Mouse (Mus musculus) liver, adult 2 months (tissue): ENCODE results near the gene Grik1. TPM values are rescaled to one million over a fixed set of nuclear protein-coding genes. Genes with fewer than 3 reads are reported as not detected.

Source experiments
- DNase-seq: peaks from one replicate; pipeline ENCODE4 v3.0.0-alpha.2; 2011; ENCODE audit warnings: low read depth, low spot score; ENCODE audit errors: extremely low read depth
- H3K27ac ChIP-seq: fragments of 200-500 bp; replicated peaks from 2 replicates; pipeline ENCODE4 v1.5.1; 2012; ENCODE audit warnings: low read depth, mild to moderate bottlenecking, control low read depth, inconsistent platforms, low read length; ENCODE audit not compliant: insufficient read depth
- H3K27me3 ChIP-seq: fragments of 200-500 bp; 2 replicates; pipeline ENCODE4 v1.6.1; 2012; ENCODE audit warnings: mild to moderate bottlenecking, moderate library complexity, low read length, inconsistent platforms; ENCODE audit not compliant: control insufficient read depth, insufficient read depth
- H3K36me3 ChIP-seq: fragments of 200-500 bp; 2 replicates; pipeline ENCODE4 v1.6.1; 2012; ENCODE audit warnings: low read length, inconsistent platforms; ENCODE audit not compliant: control insufficient read depth, insufficient read depth
- H3K4me1 ChIP-seq: fragments of 200-500 bp; 2 replicates; pipeline ENCODE4 v1.6.1; 2011; ENCODE audit warnings: low read length; ENCODE audit not compliant: control insufficient read depth, insufficient read depth
- H3K4me3 ChIP-seq: fragments of 200-500 bp; 2 replicates; pipeline ENCODE4 v1.5.1; 2011; ENCODE audit warnings: low read depth, mild to moderate bottlenecking, control low read depth, low read length, moderate library complexity; ENCODE audit not compliant: insufficient read depth
- H3K79me2 ChIP-seq: fragments of 200-500 bp; 2 replicates; pipeline ENCODE4 v1.6.1; 2012; ENCODE audit warnings: inconsistent platforms, mild to moderate bottlenecking, low read length, moderate library complexity; ENCODE audit not compliant: control insufficient read depth, insufficient read depth
- H3K9ac ChIP-seq: fragments of 200-500 bp; 2 replicates; pipeline ENCODE4 v1.6.1; 2012; ENCODE audit warnings: low read depth, mild to moderate bottlenecking, control low read depth, inconsistent platforms, low read length
- CTCF ChIP-seq: fragments of 200-500 bp; IDR thresholded peaks from 2 replicates; pipeline ENCODE4 v1.5.1; 2011; ENCODE audit warnings: low read depth, low read length, control low read depth
- POLR2A ChIP-seq: fragments of 200-500 bp; IDR thresholded peaks from 2 replicates; pipeline ENCODE4 v1.6.1; 2011; ENCODE audit warnings: low read length, control low read depth; ENCODE audit not compliant: insufficient read depth; ENCODE audit errors: extremely low read depth
- WGBS: fragments of 180-500 bp; shearing (Covaris S2); methylation state at CpG from one replicate; pipeline ENCODE4 v1.1.7; 2018; 5-methylcytosine and 5-hydroxymethylcytosine counted together
- polyA plus RNA-seq: library from polyadenylated mRNA; depleted of rRNA; stranded (reverse); fragments of >200 nt; gene quantifications from 2 replicates; pipeline ENCODE4 v1.2.3, GENCODE M21; 2012
- total RNA-seq: library from RNA; depleted of rRNA; stranded (reverse); fragments of >200 nt; gene quantifications from 2 replicates; pipeline ENCODE4 v1.2.3, GENCODE M21; 2014

The Grik1 gene
- total and polyA plus RNA-seq, 2 experiments = not detected

DNA sequence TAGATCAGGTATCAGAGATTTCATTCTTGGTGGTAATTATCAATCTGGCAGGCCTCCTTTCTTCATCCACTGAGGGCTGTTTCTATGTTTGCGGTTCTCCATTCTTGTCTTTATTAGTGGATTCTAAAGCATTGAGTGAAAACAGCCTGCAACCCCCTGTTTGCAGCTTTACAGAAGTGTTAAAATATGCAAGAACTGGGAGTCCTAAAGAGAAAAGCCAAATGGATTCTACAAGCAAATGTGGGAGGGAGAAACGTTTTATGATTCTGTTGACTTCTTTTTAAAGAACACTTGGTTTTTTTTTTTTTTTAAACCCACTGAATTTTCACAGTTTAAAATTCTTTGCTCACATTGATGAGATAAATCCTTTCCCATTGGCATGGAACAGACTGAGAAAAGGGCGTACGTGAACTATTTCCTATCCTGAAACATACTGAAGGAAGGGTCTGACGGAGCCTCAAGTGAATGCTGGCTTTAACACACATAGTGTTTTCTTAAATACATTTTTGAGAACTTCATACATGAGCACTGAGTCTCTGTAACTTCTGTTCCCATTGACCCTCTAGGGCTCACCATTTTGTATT lies 195.8 kb downstream of the Grik1 start:
- 63% methylated on average over 5 of the region's 5 CpGs for WGBS
- Histone ChIP-seq H3K27me3 (no peaks in the 10 kb centered on the region), H3K4me1 (no peaks in the 10 kb centered on the region), H3K4me3 (no peak overlapping the region), H3K27ac (no peak overlapping the region), H3K9ac (no peak overlapping the region), H3K36me3 (no peaks in the 10 kb centered on the region), H3K79me2 (no peaks in the 10 kb centered on the region)
- TF ChIP-seq CTCF (no peak), POLR2A (no peak)
- no peak for DNase-seq

DNA sequence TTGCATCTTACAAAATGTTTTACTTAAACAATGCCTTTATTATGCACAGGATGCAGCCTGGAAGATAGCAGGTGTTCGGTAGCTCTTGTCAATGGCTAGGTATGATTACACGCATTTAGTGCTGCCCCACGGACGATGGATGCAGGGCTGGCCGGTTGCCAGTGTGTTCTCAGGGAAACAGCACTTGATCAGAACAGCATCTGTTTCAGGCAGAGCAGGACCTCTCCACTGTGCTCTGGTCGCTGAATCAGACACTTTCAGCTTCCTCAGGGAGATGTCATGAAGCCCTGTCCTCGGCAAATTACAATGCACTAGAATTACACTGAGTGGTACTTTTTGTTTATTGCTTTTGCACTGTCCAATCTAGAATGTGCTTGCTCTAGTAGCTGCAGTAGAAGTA lies 202.8 kb downstream of the Grik1 start:
- 86% methylated on average over 7 of the region's 7 CpGs for WGBS
- Histone ChIP-seq H3K36me3 (no peaks in the 10 kb centered on the region), H3K27ac (no peak overlapping the region), H3K9ac (no peak overlapping the region), H3K4me3 (no peak overlapping the region), H3K79me2 (no peaks in the 10 kb centered on the region), H3K27me3 (no peaks in the 10 kb centered on the region), H3K4me1 (no peaks in the 10 kb centered on the region)
- TF ChIP-seq POLR2A (no peak), CTCF (no peak)
- no peak for DNase-seq

GRCm38 (mm10) chr16:88074716-88075115 lies 215.3 kb downstream of the Grik1 start:
- H3K79me2 ChIP-seq = no peaks in the 10 kb centered on the region
- no peaks in the 10 kb centered on the region for H3K27me3 ChIP-seq
- H3K4me1 ChIP-seq = no peaks in the 10 kb centered on the region
- no peak overlapping the region for H3K4me3 ChIP-seq
- 72% methylated on average over 5 of the region's 5 CpGs for whole genome bisulfite sequencing
- TF ChIP-seq CTCF (no peak), POLR2A (no peak)
- no peaks in the 10 kb centered on the region for H3K36me3 ChIP-seq
- no peak overlapping the region for H3K9ac ChIP-seq
- no peak for DNase-seq
- no peak overlapping the region for H3K27ac ChIP-seq

- no peak for TF ChIP-seq CTCF
- TF ChIP-seq POLR2A = no peak
- no peak overlapping the region for H3K4me3 ChIP-seq
- no peak overlapping the region for H3K9ac ChIP-seq
- H3K4me1 ChIP-seq = no peaks in the 10 kb centered on the region
- H3K36me3 ChIP-seq = no peaks in the 10 kb centered on the region
- no peaks in the 10 kb centered on the region for H3K79me2 ChIP-seq
- 91% methylated on average over 3 of the region's 3 CpGs for WGBS
- no peaks in the 10 kb centered on the region for H3K27me3 ChIP-seq
- H3K27ac ChIP-seq = no peak overlapping the region
- no peak for DNase-seq
These were observed 229.1 kb downstream of the Grik1 start for GRCm38 (mm10) chr16:88060936-88061335.

DNA sequence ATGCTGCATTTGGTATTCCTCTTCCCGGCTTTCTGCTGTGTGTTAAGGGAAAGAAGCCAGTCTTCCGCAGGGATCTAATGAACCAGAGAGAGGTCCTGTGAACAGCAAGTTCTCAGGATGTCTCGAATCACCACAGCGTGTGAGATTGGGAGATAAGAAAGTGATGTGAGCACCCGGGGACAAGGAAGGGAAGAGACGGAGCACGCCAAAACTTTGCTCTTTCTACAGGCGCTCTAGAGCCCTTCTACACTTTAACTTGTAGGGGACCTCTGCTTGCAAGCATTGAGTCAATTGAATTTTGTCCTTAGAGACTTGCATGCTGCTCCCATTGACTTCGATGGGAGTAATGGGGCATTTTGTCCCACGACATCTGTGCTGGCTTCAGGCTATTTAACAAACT lies 241.9 kb downstream of the Grik1 start:
- no peak overlapping the region for H3K9ac ChIP-seq
- no peak for DNase-seq
- H3K27me3 ChIP-seq = no peaks in the 10 kb centered on the region
- no peak for TF ChIP-seq CTCF
- H3K27ac ChIP-seq = no peak overlapping the region
- WGBS = 79% methylated on average over 10 of the region's 10 CpGs
- no peaks in the 10 kb centered on the region for H3K36me3 ChIP-seq
- no peaks in the 10 kb centered on the region for H3K4me1 ChIP-seq
- no peak overlapping the region for H3K4me3 ChIP-seq
- no peaks in the 10 kb centered on the region for H3K79me2 ChIP-seq

DNA sequence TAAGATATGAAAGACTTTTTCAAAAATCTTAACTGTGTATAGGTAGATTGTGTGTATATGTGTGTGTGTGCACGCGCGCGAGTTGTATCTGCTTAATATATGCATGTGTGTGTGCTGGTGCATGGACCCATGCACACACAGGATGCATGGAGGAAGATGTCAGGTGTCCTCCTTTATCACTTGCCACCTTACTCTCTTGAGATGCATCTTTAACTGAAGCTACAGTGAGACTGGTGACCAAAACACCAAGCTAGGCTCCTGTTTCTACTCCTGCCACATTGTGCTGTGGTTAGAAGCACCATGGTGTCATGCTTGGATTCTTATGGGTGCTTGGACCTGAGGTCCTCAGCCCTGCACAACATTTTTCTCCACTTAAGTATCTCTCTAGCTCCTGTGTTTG lies 245.7 kb downstream of the Grik1 start:
- H3K36me3 ChIP-seq = no peaks in the 10 kb centered on the region
- H3K9ac ChIP-seq = no peak overlapping the region
- no peak overlapping the region for H3K4me3 ChIP-seq
- H3K4me1 ChIP-seq = no peaks in the 10 kb centered on the region
- no peaks in the 10 kb centered on the region for H3K79me2 ChIP-seq
- TF ChIP-seq CTCF (no peak), POLR2A (no peak)
- WGBS = 100% methylated on average over 4 of the region's 4 CpGs
- no peaks in the 10 kb centered on the region for H3K27me3 ChIP-seq
- no peak overlapping the region for H3K27ac ChIP-seq
- no peak for DNase-seq
